Mouse (Mus musculus): Measurements from ENCODE around the gene Chpt1. TPM values are rescaled to one million over a fixed set of nuclear protein-coding genes. Genes with fewer than 3 reads are reported as not detected.

Gene Chpt1
- polyA plus RNA-seq (2012; fragmentation: generic; extraction: Trizol), result 8.4 TPM
- long read RNA-seq, experiment 1, full-length matches to known transcripts, result 26 of 34 reads
- long read RNA-seq, experiment 1, partial matches to known transcripts, result 3 of 34 reads
- long read RNA-seq, experiment 1, other reads (novel, unspliced or antisense), result 5 of 34 reads
- long read RNA-seq, experiment 2, full-length matches to known transcripts, result 27 of 36 reads
- long read RNA-seq, experiment 2, partial matches to known transcripts, result 3 of 36 reads
- long read RNA-seq, experiment 2, other reads (novel, unspliced or antisense), result 6 of 36 reads

DNA sequence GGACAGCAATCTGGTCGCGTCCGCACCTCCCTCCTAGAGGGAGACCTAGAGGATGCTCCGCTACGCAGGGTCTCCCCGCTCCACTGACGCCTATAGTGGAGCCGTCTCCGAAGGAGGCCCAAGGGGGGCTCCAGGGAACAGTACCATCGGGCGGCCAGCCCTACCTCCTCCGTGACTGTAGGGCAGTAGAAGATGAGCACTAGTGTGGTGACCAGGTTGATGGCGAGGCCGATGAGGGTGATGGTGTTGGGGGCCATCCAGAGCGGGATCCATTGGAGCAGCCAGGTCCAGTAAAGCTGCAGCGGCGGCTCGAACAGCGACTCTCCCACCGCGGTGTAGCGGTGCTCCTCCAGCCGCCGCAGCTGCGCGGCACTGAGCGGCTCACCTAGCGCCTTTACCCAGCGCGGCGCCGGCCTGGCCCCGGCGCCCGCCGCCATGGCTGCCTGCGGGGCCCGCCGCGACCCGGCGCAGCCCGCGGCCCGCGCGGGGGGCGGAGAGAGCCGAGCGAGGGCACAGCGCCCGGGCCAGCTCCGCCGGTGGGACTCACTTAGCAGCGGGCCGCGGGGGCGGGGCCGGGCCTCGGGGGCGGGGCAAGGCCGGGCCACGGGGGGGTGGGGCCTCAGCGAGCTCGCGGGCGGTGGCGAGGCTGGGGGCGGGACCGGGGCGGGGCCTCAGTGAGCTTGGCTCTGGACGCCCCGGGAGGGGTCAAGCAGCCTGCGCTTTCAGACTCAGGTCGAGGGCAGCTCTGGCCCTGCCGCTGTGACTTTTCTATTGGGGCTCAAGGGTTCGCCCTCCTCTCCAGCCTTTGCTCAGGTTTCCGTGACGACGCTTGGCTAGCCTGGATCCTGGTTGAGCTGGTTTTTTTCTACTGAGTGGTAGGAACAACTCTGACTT, at the start of gene Chpt1:
TSS of gene Chpt1 (minus strand) at position 653 of the 894 bp plus-strand sequence.
- Histone ChIP-seq H3ac (ENCODE audit: control insufficient read depth, insufficient read length, low read depth) (peak within 1 kb of the TSS; percentile 87), H3K4me3 (ENCODE audit: insufficient read depth, poor library complexity, severe bottlenecking) (peak within 1 kb of the TSS; percentile 56)

GRCm38 (mm10) chr10:88552738-88553137, 48.9 kb upstream of the Chpt1 start:
- H3K79me3 ChIP-seq (ENCODE audit: low read depth), result no peaks in the 10 kb centered on the region
- no peaks in the 10 kb centered on the region for H3K79me2 ChIP-seq (ENCODE audit: control insufficient read depth, insufficient read depth)
- TF ChIP-seq FOSL1 (IDR thresholded peaks at IDR 0.05; ENCODE audit: insufficient read depth, low read length, poor library complexity, severe bottlenecking) (no peak), MYOD1 (IDR thresholded peaks at IDR 0.05; ENCODE audit: control insufficient read depth, insufficient read length, low read depth) (no peak), CTCF (IDR thresholded peaks at IDR 0.05; ENCODE audit: control insufficient read depth, insufficient read depth, insufficient read length) (no peak), MYOG (IDR thresholded peaks at IDR 0.05; ENCODE audit: control insufficient read depth, extremely low read depth, insufficient read length) (no peak), CEBPB (IDR thresholded peaks at IDR 0.05; ENCODE audit: low read depth) (no peak), MAX (IDR thresholded peaks at IDR 0.05) (no peak), USF1 (IDR thresholded peaks at IDR 0.05; ENCODE audit: low read depth) (no peak)
- H3K36me3 ChIP-seq (ENCODE audit: control insufficient read depth, insufficient read depth), result no peaks in the 10 kb centered on the region
- no peak overlapping the region for H3K4me3 ChIP-seq (ENCODE audit: insufficient read depth, poor library complexity, severe bottlenecking)
- no peak overlapping the region for H3ac ChIP-seq (ENCODE audit: control insufficient read depth, insufficient read length, low read depth)
- no peaks in the 10 kb centered on the region for H3K27me3 ChIP-seq (ENCODE audit: control insufficient read depth, insufficient read depth, insufficient read length)

More for the DNA sequence above, at the start of gene Chpt1:
- H3K79me3 ChIP-seq (ENCODE audit: low read depth), result peaks cover 2% of the 10 kb centered on the region
- peaks cover 4% of the 10 kb centered on the region for H3K79me2 ChIP-seq (ENCODE audit: control insufficient read depth, insufficient read depth)
- no peaks in the 10 kb centered on the region for H3K36me3 ChIP-seq (ENCODE audit: control insufficient read depth, insufficient read depth)
- TF ChIP-seq CEBPB (IDR thresholded peaks at IDR 0.05; ENCODE audit: low read depth) (no peak), USF1 (IDR thresholded peaks at IDR 0.05; ENCODE audit: low read depth) (no peak), MYOG (IDR thresholded peaks at IDR 0.05; ENCODE audit: control insufficient read depth, extremely low read depth, insufficient read length) (no peak), FOSL1 (IDR thresholded peaks at IDR 0.05; ENCODE audit: insufficient read depth, low read length, poor library complexity, severe bottlenecking) (no peak), CTCF (IDR thresholded peaks at IDR 0.05; ENCODE audit: control insufficient read depth, insufficient read depth, insufficient read length) (no peak), MAX (IDR thresholded peaks at IDR 0.05) (no peak)
- H3K27me3 ChIP-seq (ENCODE audit: control insufficient read depth, insufficient read depth, insufficient read length), result no peaks in the 10 kb centered on the region

GRCm38 (mm10) chr10:88550225-88550624, 46.4 kb upstream of the Chpt1 start:
- H3K79me3 ChIP-seq (ENCODE audit: low read depth), result no peaks in the 10 kb centered on the region
- TF ChIP-seq USF1 (IDR thresholded peaks at IDR 0.05; ENCODE audit: low read depth) (no peak), CTCF (IDR thresholded peaks at IDR 0.05; ENCODE audit: control insufficient read depth, insufficient read depth, insufficient read length) (no peak), MYOD1 (IDR thresholded peaks at IDR 0.05; ENCODE audit: control insufficient read depth, insufficient read length, low read depth) (no peak), MYOG (IDR thresholded peaks at IDR 0.05; ENCODE audit: control insufficient read depth, extremely low read depth, insufficient read length) (no peak), CEBPB (IDR thresholded peaks at IDR 0.05; ENCODE audit: low read depth) (no peak), MAX (IDR thresholded peaks at IDR 0.05) (no peak), FOSL1 (IDR thresholded peaks at IDR 0.05; ENCODE audit: insufficient read depth, low read length, poor library complexity, severe bottlenecking) (no peak)
- H3ac ChIP-seq (ENCODE audit: control insufficient read depth, insufficient read length, low read depth), result no peak overlapping the region
- H3K36me3 ChIP-seq (ENCODE audit: control insufficient read depth, insufficient read depth), result no peaks in the 10 kb centered on the region
- H3K4me3 ChIP-seq (ENCODE audit: insufficient read depth, poor library complexity, severe bottlenecking), result no peak overlapping the region
- H3K79me2 ChIP-seq (ENCODE audit: control insufficient read depth, insufficient read depth), result no peaks in the 10 kb centered on the region
- no peaks in the 10 kb centered on the region for H3K27me3 ChIP-seq (ENCODE audit: control insufficient read depth, insufficient read depth, insufficient read length)

GRCm38 (mm10) chr10:88547635-88548034, 43.8 kb upstream of the Chpt1 start:
- Histone ChIP-seq H3K79me3 (ENCODE audit: low read depth) (no peaks in the 10 kb centered on the region), H3K27me3 (ENCODE audit: control insufficient read depth, insufficient read depth, insufficient read length) (no peaks in the 10 kb centered on the region), H3ac (ENCODE audit: control insufficient read depth, insufficient read length, low read depth) (no peak overlapping the region), H3K79me2 (ENCODE audit: control insufficient read depth, insufficient read depth) (no peaks in the 10 kb centered on the region), H3K36me3 (ENCODE audit: control insufficient read depth, insufficient read depth) (no peaks in the 10 kb centered on the region), H3K4me3 (ENCODE audit: insufficient read depth, poor library complexity, severe bottlenecking) (no peak overlapping the region)
- TF ChIP-seq USF1 (IDR thresholded peaks at IDR 0.05; ENCODE audit: low read depth), result no peak
- TF ChIP-seq FOSL1 (IDR thresholded peaks at IDR 0.05; ENCODE audit: insufficient read depth, low read length, poor library complexity, severe bottlenecking), result no peak
- no peak for TF ChIP-seq CTCF (IDR thresholded peaks at IDR 0.05; ENCODE audit: control insufficient read depth, insufficient read depth, insufficient read length)
- TF ChIP-seq CEBPB (IDR thresholded peaks at IDR 0.05; ENCODE audit: low read depth), result no peak
- TF ChIP-seq MAX (IDR thresholded peaks at IDR 0.05), result no peak
- TF ChIP-seq MYOD1 (IDR thresholded peaks at IDR 0.05; ENCODE audit: control insufficient read depth, insufficient read length, low read depth), result no peak
- no peak for TF ChIP-seq MYOG (IDR thresholded peaks at IDR 0.05; ENCODE audit: control insufficient read depth, extremely low read depth, insufficient read length)

- no peaks in the 10 kb centered on the region for H3K36me3 ChIP-seq (ENCODE audit: control insufficient read depth, insufficient read depth)
- TF ChIP-seq CEBPB (IDR thresholded peaks at IDR 0.05; ENCODE audit: low read depth) (no peak), FOSL1 (IDR thresholded peaks at IDR 0.05; ENCODE audit: insufficient read depth, low read length, poor library complexity, severe bottlenecking) (no peak), MYOD1 (IDR thresholded peaks at IDR 0.05; ENCODE audit: control insufficient read depth, insufficient read length, low read depth) (no peak), MAX (IDR thresholded peaks at IDR 0.05) (no peak), CTCF (IDR thresholded peaks at IDR 0.05; ENCODE audit: control insufficient read depth, insufficient read depth, insufficient read length) (no peak), USF1 (IDR thresholded peaks at IDR 0.05; ENCODE audit: low read depth) (no peak), MYOG (IDR thresholded peaks at IDR 0.05; ENCODE audit: control insufficient read depth, extremely low read depth, insufficient read length) (no peak)
- no peak overlapping the region for H3K4me3 ChIP-seq (ENCODE audit: insufficient read depth, poor library complexity, severe bottlenecking)
These were observed 26.8 kb upstream of the Chpt1 start for GRCm38 (mm10) chr10:88530631-88531030.

More at GRCm38 (mm10) chr10:88530631-88531030, 26.8 kb upstream of the Chpt1 start:
- no peak overlapping the region for H3ac ChIP-seq (ENCODE audit: control insufficient read depth, insufficient read length, low read depth)
- no peaks in the 10 kb centered on the region for H3K27me3 ChIP-seq (ENCODE audit: control insufficient read depth, insufficient read depth, insufficient read length)
- no peaks in the 10 kb centered on the region for H3K79me3 ChIP-seq (ENCODE audit: low read depth)
- no peaks in the 10 kb centered on the region for H3K79me2 ChIP-seq (ENCODE audit: control insufficient read depth, insufficient read depth)

All from C2C12 (cell line).